ENCODE assay signal across 8 mouse cellular contexts in the genomic region with DNA sequence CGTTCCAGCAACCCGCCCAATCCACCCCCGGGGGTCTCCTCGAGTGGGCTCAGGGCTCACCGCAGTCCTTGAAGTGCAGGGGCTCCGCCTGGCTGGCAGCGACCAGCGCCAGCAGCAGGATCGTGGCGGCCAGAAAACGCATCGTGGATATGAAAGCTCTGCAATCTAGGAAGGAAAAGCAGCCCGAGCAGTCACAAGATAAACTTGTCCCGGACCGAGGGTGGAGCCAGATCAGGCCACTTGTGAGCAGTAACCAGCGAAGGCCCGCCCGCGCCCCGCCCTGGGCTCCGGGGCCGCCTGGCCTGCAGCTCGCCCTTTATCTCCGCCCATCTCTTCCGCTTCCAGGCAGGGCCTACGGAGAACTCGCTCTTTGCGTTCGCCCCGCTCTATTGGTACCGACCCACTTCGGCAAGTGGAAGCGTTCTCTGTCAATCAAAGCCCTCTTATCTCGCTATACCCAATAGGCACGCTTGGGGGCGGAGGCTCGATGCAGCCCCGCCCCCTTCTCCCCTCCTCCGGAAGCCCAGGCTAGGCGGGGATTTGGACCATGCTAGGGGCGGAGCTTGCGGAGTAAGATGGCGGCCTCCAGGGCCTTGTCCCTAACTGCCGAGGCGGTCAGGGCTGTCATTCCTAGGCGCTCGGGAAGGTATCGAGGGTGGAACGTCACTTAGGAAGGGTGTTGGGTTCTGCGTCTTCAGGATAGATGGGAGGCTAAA. TPM values are rescaled to one million over a fixed set of nuclear protein-coding genes. Genes with fewer than 3 reads are reported as not detected.
DNase-seq lines count a peak whose midpoint lies in the region; ATAC-seq and TF ChIP-seq lines count a peak whose summit lies in the region.

A gene (minus strand): TSS at position 427 of the 716 bp plus-strand sequence.
A gene (plus strand): TSS at position 526 of the 716 bp plus-strand sequence.

- TF ChIP-seq RAD21 in CH12.LX (IDR thresholded peaks at IDR 0.05; ENCODE audit: low read depth, low read length), result no peak

- TF ChIP-seq CTCF in CH12.LX (conservative IDR thresholded peaks at IDR 0.05 in 1 of 2, IDR thresholded peaks at IDR 0.05 in 1 of 2; ENCODE audit: low read depth in 2 of 2, low read length in 2 of 2), result no peak

- WGBS in forebrain, embryonic 11.5 days, result under 1% methylated on average over 50 of the region's 50 CpGs
- under 1% methylated on average over 50 of the region's 50 CpGs for WGBS in heart, embryonic 16.5 days
- WGBS in liver, embryonic 15.5 days (ENCODE audit: insufficient replicate concordance), result under 1% methylated on average over 50 of the region's 50 CpGs
- under 1% methylated on average over 50 of the region's 50 CpGs for WGBS in neural tube, embryonic 12.5 days

- TF ChIP-seq EP300 in CH12.LX (IDR thresholded peaks at IDR 0.05; ENCODE audit: low read length), result no peak

- H3K27me3 ChIP-seq in CH12.LX (replicated peaks), result no peaks in the 10 kb centered on the region
- H3K27me3 ChIP-seq in forebrain, embryonic 11.5 days (ENCODE audit: control insufficient read depth, insufficient read depth, low read length), result no peaks in the 10 kb centered on the region
- no peaks in the 10 kb centered on the region for H3K27me3 ChIP-seq in heart, embryonic 16.5 days (ENCODE audit: control insufficient read depth, insufficient read depth, low read length)
- H3K27me3 ChIP-seq in liver, embryonic 15.5 days, result no peaks in the 10 kb centered on the region
- H3K27me3 ChIP-seq in neural tube, embryonic 12.5 days (replicated peaks), result no peaks in the 10 kb centered on the region

- no peaks in the 10 kb centered on the region for H3K9me3 ChIP-seq in CH12.LX (replicated peaks; ENCODE audit: low read length)
- H3K9me3 ChIP-seq in forebrain, embryonic 11.5 days (ENCODE audit: control insufficient read depth, low read length), result no peaks in the 10 kb centered on the region
- H3K9me3 ChIP-seq in heart, embryonic 16.5 days (replicated peaks; ENCODE audit: control insufficient read depth, low read length), result no peaks in the 10 kb centered on the region
- H3K9me3 ChIP-seq in liver, embryonic 15.5 days (replicated peaks), result no peaks in the 10 kb centered on the region
- no peaks in the 10 kb centered on the region for H3K9me3 ChIP-seq in neural tube, embryonic 12.5 days

- DNase-seq in CH12.LX (ENCODE audit: extremely low read depth), result peak; percentile 99
- DNase-seq in c-Kit-positive CD71-positive TER-119-negative erythroid progenitor cells, embryonic 14.5 days (ENCODE audit: low read depth), result peak; percentile 97
- peak; percentile 98 for DNase-seq in forebrain, embryonic 11.5 days (ENCODE audit: low spot score)
- DNase-seq in kidney, postnatal 36 days, result peak; percentile 98 to 99
- DNase-seq in telencephalon, adult 2 months (ENCODE audit: low read depth, low spot score), result peak; percentile 99

- peak within 1 kb of the TSS; percentile 78 for H3K9ac ChIP-seq in CH12.LX (ENCODE audit: insufficient read depth, low read depth)
- peak within 1 kb of the TSS; percentile 75 for H3K9ac ChIP-seq in forebrain, embryonic 11.5 days (ENCODE audit: low read length)
- H3K9ac ChIP-seq in heart, embryonic 16.5 days (ENCODE audit: low read length), result peak within 1 kb of the TSS; percentile 92
- H3K9ac ChIP-seq in liver, embryonic 15.5 days, result peak within 1 kb of the TSS; percentile 78
- H3K9ac ChIP-seq in neural tube, embryonic 12.5 days, result peak within 1 kb of the TSS; percentile 71

- ATAC-seq in forebrain, embryonic 11.5 days (replicated peaks; ENCODE audit: low FRiP score), result peak; percentile 99
- ATAC-seq in heart, embryonic 16.5 days (replicated peaks; ENCODE audit: extremely low read depth, insufficient read depth, low FRiP score), result peak; percentile 99
- peak; percentile 99 for ATAC-seq in liver, embryonic 15.5 days (ENCODE audit: insufficient read depth)
- peak; percentile 99 for ATAC-seq in neural tube, embryonic 12.5 days (ENCODE audit: low FRiP score, low read depth)

- 0 out of 2 replicates have a peak, but pooled peaks cover 3% of the 10 kb centered on the region for H3K79me2 ChIP-seq in CH12.LX (replicated peaks; ENCODE audit: control insufficient read depth, extremely low read depth, insufficient read depth, poor library complexity, severe bottlenecking)

- H3K27ac ChIP-seq in CH12.LX (ENCODE audit: insufficient read depth, low read depth), result peak within 1 kb of the TSS; percentile 35; the same call in 1 of the 2 replicates
- peak within 1 kb of the TSS; percentile 85 for H3K27ac ChIP-seq in forebrain, embryonic 11.5 days (ENCODE audit: low read depth, low read length)
- H3K27ac ChIP-seq in heart, embryonic 16.5 days (ENCODE audit: low read length), result peak within 1 kb of the TSS; percentile 97
- H3K27ac ChIP-seq in liver, embryonic 15.5 days (replicated peaks), result peak within 1 kb of the TSS; percentile 97
- H3K27ac ChIP-seq in neural tube, embryonic 12.5 days, result peak within 1 kb of the TSS; percentile 43; the same call in 1 of the 2 replicates

- dilution Hi-C loops in CH12.LX (cut with MboI; ENCODE audit: extremely low pct_ligation_motif_present, extremely low pct_unique_long_range_greater_than_20kb, low sequenced_read_pairs), result no loop called here

- peak; percentile 89 for TF ChIP-seq POLR2A in CH12.LX (IDR thresholded peaks at IDR 0.05; ENCODE audit: low read depth, low read length)

- H3K36me3 ChIP-seq in CH12.LX (replicated peaks in 1 of 2; ENCODE audit: control insufficient read depth in 1 of 2, insufficient read depth in 1 of 2, low read length in 1 of 2), result peaks cover 5 to 38% of the 10 kb centered on the region in 2 experiments
- H3K36me3 ChIP-seq in forebrain, embryonic 11.5 days (ENCODE audit: control insufficient read depth, insufficient read depth, low read length), result no peaks in the 10 kb centered on the region; the same call in 1 of the 2 replicates
- H3K36me3 ChIP-seq in heart, embryonic 16.5 days (ENCODE audit: control insufficient read depth, insufficient read depth), result peaks cover 4% of the 10 kb centered on the region; the same call in 1 of the 2 replicates
- peaks cover 6% of the 10 kb centered on the region; the same call in 1 of the 2 replicates for H3K36me3 ChIP-seq in liver, embryonic 15.5 days (replicated peaks)
- peaks cover 8% of the 10 kb centered on the region for H3K36me3 ChIP-seq in neural tube, embryonic 12.5 days

- peaks cover 10 to 43% of the 10 kb centered on the region in 2 experiments for H3K4me1 ChIP-seq in CH12.LX (ENCODE audit: control insufficient read depth in 1 of 2, insufficient read depth in 2 of 2)
- peaks cover 2% of the 10 kb centered on the region; the same call in 1 of the 2 replicates for H3K4me1 ChIP-seq in forebrain, embryonic 11.5 days (replicated peaks; ENCODE audit: control insufficient read depth, insufficient read depth, low read length)
- peaks cover 19% of the 10 kb centered on the region for H3K4me1 ChIP-seq in heart, embryonic 16.5 days (ENCODE audit: control insufficient read depth, insufficient read depth, low read length)
- H3K4me1 ChIP-seq in liver, embryonic 15.5 days (replicated peaks), result peaks cover 50% of the 10 kb centered on the region
- peaks cover 29% of the 10 kb centered on the region for H3K4me1 ChIP-seq in neural tube, embryonic 12.5 days

- peak within 1 kb of the TSS; percentile 67 to 95 (median 82) for H3K4me3 ChIP-seq in CH12.LX (replicated peaks in 1 of 3; ENCODE audit: low read depth in 2 of 3, low read length in 2 of 3, poor library complexity in 1 of 3)
- H3K4me3 ChIP-seq in forebrain, embryonic 11.5 days (ENCODE audit: low read depth, low read length), result peak within 1 kb of the TSS; percentile 64
- H3K4me3 ChIP-seq in heart, embryonic 16.5 days (ENCODE audit: low read length), result peak within 1 kb of the TSS; percentile 88
- H3K4me3 ChIP-seq in liver, embryonic 15.5 days (replicated peaks), result peak within 1 kb of the TSS; percentile 75
- H3K4me3 ChIP-seq in neural tube, embryonic 12.5 days, result peak within 1 kb of the TSS; percentile 63

- H3K4me2 ChIP-seq in CH12.LX (ENCODE audit: insufficient read depth, low read depth, poor library complexity, severe bottlenecking), result peak within 1 kb of the TSS; percentile 84
- H3K4me2 ChIP-seq in forebrain, embryonic 11.5 days (ENCODE audit: low read depth, low read length, severe bottlenecking), result peak within 1 kb of the TSS; percentile 78
- H3K4me2 ChIP-seq in heart, embryonic 16.5 days (ENCODE audit: low read depth, low read length), result peak within 1 kb of the TSS; percentile 86
- H3K4me2 ChIP-seq in liver, embryonic 15.5 days, result peak within 1 kb of the TSS; percentile 88
- peak within 1 kb of the TSS; percentile 83 for H3K4me2 ChIP-seq in neural tube, embryonic 12.5 days (replicated peaks)

- in situ Hi-C loops in CH12.LX (cut with MboI; ENCODE audit: low pct_ligation_motif_present, low pct_unique_long_range_greater_than_20kb, low sequenced_read_pairs), result no loop called here

TF ChIP-seq in CH12.LX, 34 proteins besides CTCF, POLR2A, EP300 and RAD21 (continues in another document):
- TF ChIP-seq PAX5 (IDR thresholded peaks at IDR 0.05; ENCODE audit: low read length), result no peak
- no peak for TF ChIP-seq JUN (IDR thresholded peaks at IDR 0.05; ENCODE audit: insufficient read depth, low read depth, low read length)
- TF ChIP-seq ELF1 (IDR thresholded peaks at IDR 0.05; ENCODE audit: low read depth, low read length), result peak; percentile 90
- peak; percentile 84 for TF ChIP-seq TBP (conservative IDR thresholded peaks at IDR 0.05; ENCODE audit: low read depth, low read length)
- no peak for TF ChIP-seq USF2 (conservative IDR thresholded peaks at IDR 0.05; ENCODE audit: low read depth, low read length)
- TF ChIP-seq UBTF (IDR thresholded peaks at IDR 0.05; ENCODE audit: low read depth, low read length), result no peak
- no peak for TF ChIP-seq ZKSCAN1 (IDR thresholded peaks at IDR 0.05; ENCODE audit: borderline replicate concordance, low read depth, low read length)

RNA-seq across cellular contexts. Expression of the first gene that starts in this region (rescaled TPM):
- total RNA-seq in CH12.LX (2012; rRNA removed) (63.7 and 73.4 TPM in 2 replicates), CH12.LX (2014; rRNA removed) (97.5 and 98.5 TPM in 2 replicates)
- 80.3 and 89.0 TPM in 2 replicates for polyA plus RNA-seq in CH12.LX (2012; ENCODE audit: insufficient read length, low read depth)
- 72.3 and 73.1 TPM in 2 replicates for polyA plus RNA-seq in forebrain, embryonic 11.5 days (2014; fragmentation: Nextera tagmentation; extraction: Ambion mirVana)
- 52.8 and 59.4 TPM in 2 replicates for polyA plus RNA-seq in heart, embryonic 16.5 days (2015; fragmentation: Nextera tagmentation; extraction: Ambion mirVana)
- 26.0 TPM in 2 replicates for polyA plus RNA-seq in liver, embryonic 15.5 days (2015; fragmentation: Nextera tagmentation; extraction: Ambion mirVana)
- polyA plus RNA-seq in neural tube, embryonic 12.5 days (2016; fragmentation: Nextera tagmentation; extraction: Ambion mirVana), result 81.5 and 87.1 TPM in 2 replicates

RNA-seq across cellular contexts. Expression of the second gene that starts in this region (rescaled TPM):
- 59.1 and 59.7 TPM in 2 replicates for total RNA-seq in CH12.LX (2012; rRNA removed)
- 75.3 and 90.4 TPM in 2 replicates for total RNA-seq in CH12.LX (2014; rRNA removed)
- polyA plus RNA-seq in CH12.LX (2012; ENCODE audit: insufficient read length, low read depth), result 50.4 and 55.1 TPM in 2 replicates
- 156 and 162 TPM in 2 replicates for polyA plus RNA-seq in forebrain, embryonic 11.5 days (2014; fragmentation: Nextera tagmentation; extraction: Ambion mirVana)
- polyA plus RNA-seq in heart, embryonic 16.5 days (2015; fragmentation: Nextera tagmentation; extraction: Ambion mirVana), result 157 and 160 TPM in 2 replicates
- polyA plus RNA-seq in liver, embryonic 15.5 days (2015; fragmentation: Nextera tagmentation; extraction: Ambion mirVana), result 99.5 and 100.0 TPM in 2 replicates
- 156 and 158 TPM in 2 replicates for polyA plus RNA-seq in neural tube, embryonic 12.5 days (2016; fragmentation: Nextera tagmentation; extraction: Ambion mirVana)

Comparison
In these comparisons a context has a peak if more than half of its experiments do, and no peak if none do; other contexts are left out.
1. Peak in every context shown above with its lines: DNase-seq, ATAC-seq, H3K4me3 ChIP-seq and H3K27ac ChIP-seq.
2. H3K27ac ChIP-seq: peak in every context shown above with its lines; median percentile 97 in heart, embryonic 16.5 days; 97 in liver, embryonic 15.5 days; 85 in forebrain, embryonic 11.5 days; 43 in neural tube, embryonic 12.5 days; 35 in CH12.LX.